Mouse (Mus musculus) lung, adult 2 months (tissue): ENCODE data around the gene Gm5617.
"Not testable (repeated sequence)": the region's sequence is repeated elsewhere in the genome, so short reads cannot be mapped to it uniquely, and the experiment has no call there.

Experiments
- CTCF ChIP-seq: fragments of 200-500 bp; IDR thresholded peaks from 2 replicates; pipeline ENCODE4 v1.5.1; 2011; ENCODE audit warnings: mild to moderate bottlenecking, low read length, control low read depth; ENCODE audit not compliant: insufficient read depth
- POLR2A ChIP-seq: fragments of 200-500 bp; IDR thresholded peaks from 2 replicates; pipeline ENCODE4 v1.6.1; 2011; ENCODE audit warnings: low read depth, mild to moderate bottlenecking, control low read depth, low read length, borderline replicate concordance; ENCODE audit errors: extremely low read depth

DNA sequence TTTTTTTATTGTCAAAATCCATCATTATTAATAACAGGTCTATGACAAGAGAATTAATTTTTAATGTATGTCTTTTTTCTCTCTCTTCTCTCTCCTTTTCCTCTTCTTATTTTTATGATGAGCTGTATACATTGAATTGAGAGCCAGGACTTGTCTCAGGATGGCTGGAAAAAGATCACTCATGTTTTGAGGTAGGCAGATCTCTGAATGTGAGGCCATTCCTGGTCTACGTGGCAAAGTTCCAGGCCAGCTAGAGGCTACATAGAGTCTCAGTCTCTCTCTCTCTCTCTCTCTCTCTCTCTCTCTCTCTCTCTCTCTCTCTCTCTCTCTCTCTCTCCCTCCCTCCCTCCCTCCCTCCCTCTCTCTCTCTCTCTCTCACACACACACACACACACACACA, 42.4 kb downstream of the Gm5617 start:
- not testable (repeated sequence) for TF ChIP-seq CTCF, POLR2A
